Mouse (Mus musculus) erythroblast, adult 5-6 weeks (primary cell): ENCODE measurements around the gene Thoc6. TPM values are rescaled to one million over a fixed set of nuclear protein-coding genes. Genes with fewer than 3 reads are reported as not detected.

Experiments used
- ATAC-seq: replicated peaks from 2 replicates; pipeline ENCODE4 v1.8.0; 2016; ENCODE audit warnings: moderate number of reproducible peaks, mild to moderate bottlenecking, moderate TSS enrichment, inconsistent platforms; ENCODE audit not compliant: poor library complexity, low FRiP score, severe bottlenecking
- total RNA-seq, 2 experiments: library from RNA; stranded (forward) in 1 of 2; stranded (reverse) in 1 of 2; fragments of 150-400 nt in 1 of 2; fragments of 200-764, 138-1000 nt in 1 of 2; gene quantifications; 2 replicates each; pipeline versions ENCODE4 v1.2.3 to v1.2.4; 2015 to 2017; ENCODE audit warnings: low replicate concordance in 2 of 2

The Thoc6 gene
- total RNA-seq (2015; ENCODE audit: low replicate concordance) (7.3 and 21.5 TPM in 2 replicates), total RNA-seq (2017; ENCODE audit: low replicate concordance) (5.4 and 5.7 TPM in 2 replicates)

DNA sequence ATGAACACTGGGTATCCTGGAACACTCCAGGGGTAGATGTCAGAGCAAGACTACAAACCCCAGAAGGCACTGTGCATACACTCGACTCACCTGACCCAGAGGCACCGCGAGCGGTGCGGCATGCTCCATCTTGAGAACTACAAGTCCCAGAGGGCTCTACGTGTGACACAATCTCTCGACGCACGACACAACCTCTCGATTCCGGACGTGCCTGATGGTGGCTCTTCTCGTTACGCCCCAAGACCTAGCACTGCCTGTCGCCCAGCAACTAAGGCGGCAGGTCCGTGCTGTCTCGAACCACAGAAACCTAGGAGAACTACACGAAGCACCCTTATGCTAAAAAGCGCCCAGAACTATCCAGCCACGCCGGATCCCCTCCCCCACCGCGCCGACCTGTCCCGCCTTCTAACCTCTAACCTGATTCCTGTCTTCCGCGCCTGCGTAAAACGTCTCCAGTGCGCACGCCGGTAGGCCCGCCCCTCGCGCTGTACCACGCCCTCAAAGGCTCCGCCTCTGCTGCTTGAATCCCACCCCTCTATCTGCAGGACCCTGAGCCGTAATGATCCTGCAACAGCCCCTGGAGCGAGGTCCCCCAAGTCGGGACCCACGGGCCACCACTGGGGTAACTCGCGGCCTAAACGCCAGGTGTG is at the start of gene Thoc6, which contains the start of gene Hcfc1r1:
Thoc6 (minus strand) TSS at position 459 of the 650 bp plus-strand sequence.
Hcfc1r1 (plus strand) TSS at position 173 of the 650 bp plus-strand sequence.
- ATAC-seq, result peak; percentile 90

DNA sequence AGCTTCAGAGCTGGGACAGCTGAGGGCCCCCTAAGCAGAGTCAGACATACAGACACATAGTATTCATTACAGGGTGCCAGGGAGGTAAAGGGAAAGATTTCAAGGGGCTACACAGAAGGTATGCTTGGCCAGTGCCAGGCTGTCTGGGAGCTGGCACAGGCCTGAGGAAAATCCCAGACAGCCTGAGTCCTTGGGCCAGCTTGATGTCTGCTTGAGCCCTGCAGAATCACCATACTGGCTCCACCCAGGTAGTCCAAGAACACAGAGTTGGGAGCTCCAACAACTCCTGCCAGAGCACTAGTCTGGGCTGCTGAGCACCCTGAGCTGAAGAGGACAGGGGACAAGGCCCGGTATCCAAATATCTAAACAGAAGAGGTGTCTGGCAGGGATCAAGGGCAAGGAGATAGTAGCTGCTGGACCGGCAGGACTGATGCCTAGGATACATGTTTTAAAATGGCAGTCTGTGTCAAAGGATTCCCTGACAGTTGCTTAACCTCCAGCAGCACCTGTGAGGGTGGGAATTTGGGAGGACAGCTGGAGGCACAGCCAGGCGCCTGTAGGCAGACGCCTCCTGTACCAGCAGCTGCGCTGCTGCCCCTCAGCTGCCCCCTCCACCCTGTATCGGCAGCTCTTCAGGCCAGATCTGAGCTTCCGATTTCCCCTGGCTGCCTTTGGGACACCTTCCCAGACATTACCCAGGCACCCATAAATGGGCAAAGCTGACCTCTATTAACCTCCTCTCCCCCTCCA is 48.9 kb upstream of the Thoc6 start, which contains the start of gene 1520401A03Rik:
1520401A03Rik (minus strand) TSS at position 408 of the 750 bp plus-strand sequence.
- ATAC-seq, result no peak

DNA sequence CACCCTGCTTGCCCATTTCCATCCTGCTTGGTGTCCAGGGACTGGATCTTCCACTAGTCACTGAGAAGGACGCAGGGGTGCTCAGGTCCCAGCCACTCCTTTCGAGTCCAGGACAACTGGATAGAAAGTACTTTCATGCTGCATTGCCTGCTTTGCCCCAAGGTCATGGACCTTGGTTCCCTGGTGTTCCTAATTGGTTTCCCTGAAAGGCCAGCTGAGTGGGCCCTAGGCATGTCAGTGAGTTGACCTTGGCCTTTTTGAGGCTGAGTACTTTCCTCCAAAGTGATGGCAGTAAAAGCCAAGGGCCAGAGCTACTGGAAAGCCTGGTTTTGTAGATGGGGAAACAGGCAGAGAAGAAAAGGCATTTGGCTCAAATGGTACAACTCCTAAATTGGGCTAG is 48.2 kb upstream of the Thoc6 start:
- no peak for ATAC-seq

DNA sequence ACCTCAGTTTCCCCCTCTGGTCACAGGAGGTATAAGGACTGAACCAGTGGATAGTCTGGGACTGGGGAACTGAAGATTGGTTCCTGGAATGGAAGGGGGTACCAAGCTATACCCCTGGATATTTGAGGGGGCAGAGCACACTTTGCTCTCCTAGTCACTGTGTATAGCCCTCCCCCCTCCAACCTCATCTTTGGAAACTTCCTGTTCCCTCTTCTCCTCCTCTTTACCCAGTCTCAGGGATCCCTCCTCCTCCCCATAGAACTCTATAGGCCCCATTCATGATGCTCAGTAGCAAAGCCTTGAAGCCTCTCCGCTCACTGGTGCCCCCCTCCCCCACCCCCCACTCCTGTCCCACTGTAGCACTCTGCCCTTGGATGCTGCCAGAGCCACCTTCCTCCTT is 45.8 kb upstream of the Thoc6 start:
- no peak for ATAC-seq

DNA sequence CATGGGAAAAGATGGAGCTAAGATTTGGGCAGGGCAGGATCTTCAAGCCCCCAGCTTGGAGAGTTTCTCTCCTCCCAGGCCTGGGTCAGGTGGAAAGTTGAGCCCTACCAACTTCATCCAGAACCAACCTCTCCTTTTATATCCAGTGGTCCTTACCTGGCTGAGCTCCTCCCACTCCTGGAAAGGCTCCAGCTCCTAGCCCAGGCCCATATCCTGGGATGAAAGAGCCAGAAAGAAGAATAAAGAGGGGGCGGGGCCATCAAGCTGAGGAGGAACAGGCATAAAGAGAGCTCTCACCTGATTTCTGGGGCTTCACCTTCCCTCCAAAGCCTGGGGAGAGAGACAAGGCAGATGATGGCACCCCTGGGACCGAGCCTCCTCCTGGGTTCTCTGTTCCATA is 43.3 kb upstream of the Thoc6 start:
- ATAC-seq, result no peak

DNA sequence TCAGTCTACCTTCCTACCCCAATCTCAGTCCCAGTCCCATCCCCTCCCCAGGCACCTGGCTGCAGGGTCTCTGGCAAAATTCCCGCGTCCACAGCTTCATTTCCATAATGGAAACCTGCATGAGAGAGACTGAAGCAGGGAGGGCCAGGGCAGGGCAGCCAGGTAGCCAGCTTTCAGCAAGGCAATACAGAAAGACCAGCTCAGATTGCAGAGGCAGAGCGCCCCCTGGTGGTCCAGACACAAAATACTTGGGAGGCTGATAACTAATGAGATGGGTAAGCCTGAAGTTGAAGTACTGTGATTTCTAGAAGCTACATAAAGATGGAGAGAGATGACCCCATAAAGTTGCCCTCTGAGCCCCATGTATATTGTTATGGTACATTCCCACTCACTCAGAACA is 32.5 kb upstream of the Thoc6 start:
- peak; percentile 81 for ATAC-seq

DNA sequence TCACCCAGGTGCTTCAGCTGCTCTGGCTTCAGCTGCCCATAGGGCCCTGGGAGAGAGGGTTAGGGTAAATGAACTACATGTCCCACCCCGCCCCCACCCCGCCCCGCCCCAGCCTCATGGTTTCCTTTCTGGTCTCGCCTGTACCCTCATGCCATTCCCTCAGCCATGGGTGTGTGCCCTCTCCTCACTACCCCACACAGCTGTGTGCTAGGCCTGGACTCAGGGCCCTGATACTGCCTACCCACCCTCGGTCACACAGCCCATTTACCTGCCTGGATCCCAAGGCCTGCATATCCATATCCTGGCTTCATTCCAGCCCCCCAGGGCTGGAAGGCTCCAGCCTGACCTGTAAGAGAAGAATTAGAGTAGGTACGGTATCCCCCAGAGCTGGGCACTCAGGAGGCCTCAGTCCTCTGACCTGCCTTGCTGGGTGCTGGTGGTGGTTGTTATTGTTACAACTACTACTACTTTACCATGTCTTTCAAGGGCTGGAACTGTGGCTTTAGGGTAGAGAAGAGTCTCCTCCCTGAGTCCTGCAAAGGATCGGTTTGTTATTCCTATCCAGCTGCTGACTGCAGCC is 31.9 kb upstream of the Thoc6 start:
- ATAC-seq, result no peak

DNA sequence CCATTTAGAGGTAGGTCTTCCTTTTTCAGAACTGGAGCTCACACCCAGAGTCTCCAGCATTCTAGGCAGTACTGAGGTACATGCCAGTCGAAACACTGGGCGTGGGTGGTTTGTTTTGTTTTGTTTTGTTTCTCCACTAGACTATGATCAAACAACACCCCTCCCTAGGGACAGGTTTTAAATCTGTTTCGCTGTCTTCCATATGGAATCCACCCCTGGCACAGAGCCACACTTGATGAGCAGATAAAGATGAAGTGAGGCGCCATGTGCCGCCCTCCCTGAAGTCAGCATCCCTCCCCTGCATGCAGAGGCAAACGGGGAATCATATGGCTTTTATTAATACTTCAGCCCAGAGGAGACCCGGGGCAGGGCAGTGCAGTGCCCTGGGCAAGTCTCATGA is 31.1 kb upstream of the Thoc6 start:
- ATAC-seq, result no peak

DNA sequence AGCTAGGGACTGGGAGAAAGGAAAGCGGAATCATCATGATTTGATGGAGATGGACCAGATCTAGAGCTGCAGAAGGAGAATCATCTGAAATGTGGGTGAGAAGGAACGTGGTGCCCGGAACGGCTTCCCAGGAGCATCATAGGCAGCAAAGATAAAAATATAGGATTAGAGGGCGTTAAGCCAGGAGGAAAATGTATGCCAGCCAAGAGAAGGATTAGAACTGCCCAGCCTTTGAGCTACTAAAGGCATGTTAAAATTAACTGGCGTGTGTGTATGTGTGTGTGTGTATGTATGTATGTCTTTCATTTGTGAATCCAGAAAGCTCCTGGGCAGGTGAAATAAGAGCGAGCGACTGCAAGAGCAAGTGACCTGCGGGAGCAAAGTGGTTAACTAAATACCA is 29.6 kb upstream of the Thoc6 start:
- ATAC-seq, result no peak

DNA sequence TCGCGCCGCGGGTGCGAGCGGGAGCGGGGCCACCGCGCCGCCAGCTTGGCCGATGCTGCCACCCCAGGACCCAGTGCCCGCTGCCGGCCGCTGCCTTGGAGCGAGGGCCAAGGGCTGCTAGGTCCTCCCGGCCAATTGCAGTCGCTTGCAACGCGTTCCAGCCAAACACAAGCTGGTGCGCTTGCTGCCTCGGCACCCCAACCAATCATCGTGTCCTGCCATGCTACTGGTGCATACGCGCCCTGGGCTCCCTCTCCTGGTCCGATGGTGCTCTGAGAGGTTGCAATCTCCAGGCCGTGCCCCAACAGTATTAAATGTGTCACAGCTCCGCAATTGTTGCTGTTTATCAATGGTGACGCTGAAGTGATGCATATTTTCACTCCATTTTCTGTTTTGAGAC is 26.4 kb upstream of the Thoc6 start:
- peak; percentile 70 for ATAC-seq

DNA sequence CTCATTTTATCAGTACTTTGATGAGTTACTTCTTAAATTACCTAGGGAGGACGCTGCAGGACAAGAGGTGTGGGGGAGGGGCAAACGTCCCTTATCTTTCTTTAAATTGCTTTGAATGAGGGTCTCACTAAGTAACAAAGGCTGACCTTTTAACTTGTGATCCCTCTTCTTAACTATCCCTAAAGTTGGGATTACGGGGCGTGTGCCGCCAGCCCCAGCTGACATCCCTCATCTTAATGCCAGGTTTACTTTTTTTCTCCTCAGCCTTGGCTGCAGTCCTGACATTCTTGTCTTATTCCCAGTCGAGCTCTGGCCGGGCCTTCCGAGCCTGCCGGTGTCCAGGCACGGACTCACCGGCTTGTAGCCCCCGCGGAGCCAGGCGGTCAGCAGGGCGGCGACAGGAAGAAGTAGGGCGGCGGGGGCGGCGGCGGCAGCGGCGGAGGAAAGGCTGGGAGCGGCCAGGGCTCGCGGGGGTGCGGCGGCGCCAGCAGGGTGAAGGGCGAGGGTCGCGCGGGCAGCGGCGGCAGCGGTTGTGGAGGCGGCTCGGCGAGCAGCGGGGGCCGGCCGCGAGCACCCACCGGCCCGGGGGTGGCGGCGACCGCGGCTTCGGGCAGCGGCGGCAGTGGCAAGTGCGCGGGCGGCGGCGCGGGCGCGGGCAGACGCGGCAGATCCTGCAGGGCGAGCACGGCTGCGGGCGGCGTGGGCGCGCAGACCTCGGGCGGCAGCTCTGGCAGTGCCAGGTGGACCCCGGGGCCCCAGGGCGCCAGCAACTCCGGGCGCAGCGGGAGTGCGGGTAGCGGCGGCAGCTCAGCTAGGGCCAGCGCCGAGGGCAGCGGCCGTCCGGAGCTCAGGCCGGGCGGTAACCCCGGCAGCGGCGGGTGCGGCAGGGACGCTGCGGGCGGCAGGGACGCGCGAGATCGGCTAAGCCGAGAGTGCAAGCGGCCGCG is 25.7 kb upstream of the Thoc6 start:
- no peak for ATAC-seq

DNA sequence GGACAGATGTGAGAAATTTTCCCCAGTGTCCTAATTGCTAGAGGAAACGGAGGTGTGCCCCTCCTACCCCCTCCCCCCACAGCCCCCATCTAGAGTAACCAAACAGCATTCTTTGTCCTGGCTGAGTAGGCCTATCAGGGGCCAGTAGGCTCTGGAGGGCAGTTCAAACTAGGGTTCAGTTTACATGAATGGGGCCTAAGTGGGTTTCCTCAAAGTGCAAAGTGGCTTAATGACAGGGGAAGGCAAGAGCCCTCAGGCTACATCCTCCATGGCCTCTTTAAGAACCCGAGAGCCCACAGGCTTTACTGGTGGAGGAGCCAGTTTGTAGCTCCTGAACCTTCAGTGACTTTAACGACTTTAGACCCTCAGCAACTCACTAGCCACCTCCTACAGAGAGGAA is 22.1 kb upstream of the Thoc6 start:
- no peak for ATAC-seq

DNA sequence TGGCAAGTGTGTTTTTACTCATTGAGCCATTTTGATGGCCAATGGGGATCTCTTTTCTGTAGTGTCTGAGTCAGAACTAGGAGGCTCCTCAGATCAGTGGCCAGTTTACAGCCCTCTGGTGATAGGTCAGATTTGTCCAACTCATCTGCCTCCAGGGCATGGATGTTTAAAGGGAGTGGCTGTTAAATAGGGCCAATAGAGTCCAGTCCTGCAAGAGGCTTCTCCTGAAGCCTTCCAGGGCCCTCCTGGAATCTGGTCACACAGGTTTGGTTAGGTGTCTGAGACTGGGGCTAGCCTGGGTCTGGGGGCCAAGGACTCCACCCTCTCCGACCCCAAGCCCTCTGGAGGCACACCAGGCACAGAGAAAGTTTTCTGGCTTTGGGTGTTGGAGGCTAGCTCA is 20.8 kb upstream of the Thoc6 start:
- no peak for ATAC-seq

DNA sequence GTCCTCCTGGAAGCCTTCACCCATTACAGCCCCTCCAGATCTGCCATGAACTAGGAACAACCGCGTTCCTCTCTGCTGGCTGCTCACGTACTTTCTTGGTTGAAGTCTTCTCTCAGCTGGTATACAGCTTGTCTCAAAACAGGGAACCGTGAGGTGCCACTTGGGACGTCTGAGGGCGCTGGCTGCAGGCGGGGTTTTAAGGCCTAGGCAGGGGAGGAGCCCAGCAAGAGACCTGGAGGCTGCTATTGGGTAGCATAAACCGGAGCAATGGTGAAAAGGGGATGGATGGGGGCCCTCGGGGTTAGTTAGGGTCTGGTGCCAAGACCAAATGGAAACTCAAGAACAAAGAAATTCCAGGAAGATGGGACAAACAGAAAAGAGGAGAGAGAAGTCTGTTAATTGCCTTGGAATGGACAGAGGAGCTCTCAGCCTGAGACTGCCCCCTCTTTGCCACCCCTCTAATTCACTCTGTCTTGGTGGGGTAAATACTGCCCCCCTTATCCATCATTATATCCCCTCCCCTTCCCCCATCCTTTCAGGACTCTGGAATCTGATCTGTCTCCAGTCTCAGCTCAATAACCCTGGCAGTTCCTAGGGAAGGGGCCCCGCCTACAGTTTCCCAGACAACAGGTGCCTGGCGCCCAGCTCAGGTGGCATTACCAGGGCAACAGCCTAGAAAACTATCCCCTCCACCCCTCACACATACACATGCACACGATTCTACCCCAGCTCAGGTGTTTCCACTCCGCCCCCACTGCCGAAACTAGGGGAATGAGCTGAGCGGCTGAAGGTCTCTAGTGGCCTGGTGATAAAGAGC is 10.4 kb upstream of the Thoc6 start, which contains the start of gene Cldn9:
Cldn9 (minus strand) TSS at position 171 of the 817 bp plus-strand sequence.
- ATAC-seq, result no peak

DNA sequence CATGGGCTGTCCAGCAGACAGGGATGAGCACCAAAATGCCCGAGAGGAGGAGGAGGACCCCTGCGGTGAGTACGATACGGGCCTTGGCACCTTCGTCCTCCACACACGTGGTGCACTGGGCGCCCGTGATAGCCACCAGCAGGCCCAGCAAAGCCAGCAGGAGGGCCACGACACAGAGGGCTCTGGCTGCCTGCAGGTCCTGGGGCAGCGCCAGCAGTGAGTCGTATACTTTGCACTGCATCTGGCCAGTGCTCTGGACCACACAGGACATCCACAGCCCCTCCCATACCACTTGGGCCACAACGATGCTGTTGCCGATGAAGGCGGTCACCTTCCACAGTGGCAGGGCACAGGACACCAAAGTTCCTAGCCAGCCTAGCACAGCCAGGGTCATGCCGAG is 9.5 kb upstream of the Thoc6 start:
- ATAC-seq, result no peak

DNA sequence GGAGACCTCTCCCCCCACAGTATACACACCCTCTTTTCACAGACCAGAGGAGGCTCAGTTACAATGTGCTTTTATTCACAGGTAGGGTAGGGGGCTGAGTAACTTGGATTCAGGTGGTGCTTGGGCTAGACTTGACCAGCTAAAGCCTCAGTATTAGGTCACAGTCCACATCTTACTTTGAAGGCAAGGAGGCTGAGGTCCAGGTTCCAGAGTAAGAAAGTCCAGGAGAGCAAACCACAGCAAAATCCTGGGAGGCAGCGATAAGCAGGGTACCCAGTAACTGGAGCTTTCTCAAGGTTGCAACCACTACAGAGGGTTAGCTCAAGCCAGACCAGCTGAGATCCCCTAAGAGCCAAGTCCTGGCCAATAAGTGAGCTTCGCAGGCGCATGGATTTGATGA is 8.8 kb upstream of the Thoc6 start:
- no peak for ATAC-seq

DNA sequence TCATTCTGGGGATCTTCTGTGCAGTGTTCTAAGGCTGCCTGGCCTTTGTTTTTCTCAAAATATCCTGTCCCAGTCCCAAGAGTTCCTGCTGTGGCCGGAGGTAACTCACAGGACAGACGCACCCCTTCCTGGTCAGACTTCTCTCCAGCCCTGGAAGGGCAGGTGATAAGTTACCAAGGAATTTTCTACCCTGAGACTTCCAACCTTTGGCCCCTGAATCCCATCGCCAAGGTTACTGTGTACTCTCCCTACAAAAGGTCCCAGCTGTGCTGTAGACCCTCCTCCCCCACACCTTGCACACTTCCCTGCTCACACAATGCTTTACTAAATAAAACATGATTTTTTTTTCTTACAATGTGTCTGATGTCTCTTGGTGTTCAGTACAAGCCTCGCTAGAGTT is 8.4 kb upstream of the Thoc6 start:
- ATAC-seq, result no peak

DNA sequence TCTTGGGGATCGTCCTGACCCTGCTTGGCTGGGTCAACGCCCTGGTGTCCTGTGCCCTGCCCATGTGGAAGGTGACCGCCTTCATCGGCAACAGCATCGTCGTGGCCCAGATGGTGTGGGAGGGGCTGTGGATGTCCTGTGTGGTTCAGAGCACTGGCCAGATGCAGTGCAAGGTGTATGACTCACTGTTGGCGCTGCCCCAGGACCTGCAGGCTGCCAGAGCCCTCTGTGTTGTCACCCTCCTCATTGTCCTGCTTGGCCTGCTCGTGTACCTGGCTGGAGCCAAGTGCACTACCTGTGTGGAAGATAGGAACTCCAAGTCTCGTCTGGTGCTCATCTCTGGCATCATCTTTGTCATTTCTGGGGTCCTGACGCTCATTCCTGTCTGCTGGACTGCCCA is 7.4 kb upstream of the Thoc6 start:
- ATAC-seq, result no peak

DNA sequence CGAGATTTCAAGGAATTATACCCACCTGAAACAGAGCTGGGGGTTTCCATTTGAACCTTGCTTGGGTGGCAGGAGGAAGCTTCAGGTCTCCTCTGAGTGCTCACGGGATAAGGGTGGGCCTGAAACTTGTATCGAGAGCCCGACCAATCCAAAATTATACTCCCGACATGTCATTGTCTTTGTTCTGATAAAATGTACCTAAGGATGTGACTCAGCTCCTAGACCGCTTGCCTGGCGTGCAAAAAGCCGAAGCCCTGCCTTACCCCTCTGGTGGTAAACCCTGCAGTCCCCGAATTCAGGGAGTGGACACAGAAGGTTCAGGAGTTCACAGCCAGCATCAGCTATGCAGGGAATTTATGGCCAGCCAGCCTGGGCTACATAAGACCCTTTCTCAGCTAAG is 6.7 kb upstream of the Thoc6 start:
- ATAC-seq, result no peak
